Mouse (Mus musculus) large intestine, adult 2 months (tissue): ENCODE data around the gene Hephl1. TPM values are rescaled to one million over a fixed set of nuclear protein-coding genes. Genes with fewer than 3 reads are reported as not detected.

Experiments
- DNase-seq: peaks from one replicate; pipeline ENCODE4 v3.0.0-alpha.2; 2012; ENCODE audit warnings: low read depth, low spot score
- WGBS: fragments of 180-500 bp; shearing (Covaris S2); methylation state at CpG from one replicate; pipeline ENCODE4 v1.1.7; 2018; 5-methylcytosine and 5-hydroxymethylcytosine counted together
- polyA plus RNA-seq: library from polyadenylated mRNA; depleted of rRNA; stranded (reverse); fragments of >200 nt; gene quantifications from 2 replicates; pipeline ENCODE4 v1.2.3, GENCODE M21; 2012; rRNA removed

Hephl1 gene
- polyA plus RNA-seq, 1 experiment, result 0.02 TPM

GRCm38 (mm10) chr9:15021156-15021555, 90.8 kb downstream of the Hephl1 start:
- WGBS, result 82% methylated on average over 9 of the region's 9 CpGs

GRCm38 (mm10) chr9:15020561-15021080, 91.3 kb downstream of the Hephl1 start:
- WGBS, result 87% methylated on average over 5 of the region's 5 CpGs
- DNase-seq, result no peak

More at GRCm38 (mm10) chr9:15021156-15021555, 90.8 kb downstream of the Hephl1 start:
- DNase-seq, result no peak

GRCm38 (mm10) chr9:15018756-15019131, 93.2 kb downstream of the Hephl1 start:
- 35% methylated on average over 5 of the region's 5 CpGs for WGBS

GRCm38 (mm10) chr9:15017791-15018755, 93.8 kb downstream of the Hephl1 start:
- WGBS, result 79% methylated on average over 18 of the region's 18 CpGs
- no peak for DNase-seq

More at GRCm38 (mm10) chr9:15018756-15019131, 93.2 kb downstream of the Hephl1 start:
- no peak for DNase-seq

- peak; percentile 48 for DNase-seq
- 51% methylated on average over 7 of the region's 7 CpGs for WGBS
Observed at GRCm38 (mm10) chr9:15015223-15015956, 96.5 kb downstream of the Hephl1 start.

- no peak for DNase-seq
- 85% methylated on average over 14 of the region's 14 CpGs for WGBS
Observed at GRCm38 (mm10) chr9:15007566-15007965, 104.3 kb downstream of the Hephl1 start.

- 79% methylated on average over 9 of the region's 9 CpGs for WGBS
Observed at GRCm38 (mm10) chr9:15004298-15004685, 107.6 kb downstream of the Hephl1 start.

GRCm38 (mm10) chr9:15003676-15004297, 108.1 kb downstream of the Hephl1 start:
- WGBS, result 73% methylated on average over 10 of the region's 10 CpGs
- no peak for DNase-seq

More at GRCm38 (mm10) chr9:15004298-15004685, 107.6 kb downstream of the Hephl1 start:
- no peak for DNase-seq

- 74% methylated on average over 6 of the region's 6 CpGs for WGBS
- DNase-seq, result no peak
Observed at GRCm38 (mm10) chr9:15002995-15003613, 108.8 kb downstream of the Hephl1 start.

Other genes with a start within 250 kb of the Hephl1 start
- gene Izumo1r, start 208.2 kb downstream of the Hephl1 start, polyA plus RNA-seq, result 4.8 and 7.4 TPM in 2 replicates
- 134 and 160 TPM in 2 replicates for gene Panx1, start 66.6 kb downstream of the Hephl1 start, polyA plus RNA-seq
- 35.6 and 45.8 TPM in 2 replicates for gene Vstm5, start 126.9 kb upstream of the Hephl1 start, polyA plus RNA-seq
- gene Med17, start 167.8 kb upstream of the Hephl1 start, polyA plus RNA-seq, result 21.5 and 28.0 TPM in 2 replicates
- gene Taf1d, start 194.1 kb upstream of the Hephl1 start, polyA plus RNA-seq, result 19.6 and 33.7 TPM in 2 replicates
- 22.6 and 37.1 TPM in 2 replicates for gene 4931406C07Rik, start 194.3 kb upstream of the Hephl1 start, polyA plus RNA-seq
- gene Cep295, start 245.7 kb upstream of the Hephl1 start, polyA plus RNA-seq, result 3.0 and 5.4 TPM in 2 replicates